Mouse (Mus musculus) brain, embryonic 14.5 days (tissue): ENCODE data around the gene Akip1. TPM values are rescaled to one million over a fixed set of nuclear protein-coding genes. Genes with fewer than 3 reads are reported as not detected.

ENCODE experiments used
- DNase-seq: peaks from one replicate; pipeline ENCODE4 v3.0.0-alpha.2; 2011; ENCODE audit warnings: low read depth
- CTCF ChIP-seq: fragments of 200-500 bp; IDR thresholded peaks from 2 replicates; pipeline ENCODE4 v1.5.1; 2012; ENCODE audit warnings: inconsistent platforms, mild to moderate bottlenecking, moderate library complexity, borderline replicate concordance; ENCODE audit not compliant: insufficient read depth, insufficient read length; ENCODE audit errors: extremely low read depth
- POLR2A ChIP-seq: fragments of 200-500 bp; IDR thresholded peaks from 2 replicates; pipeline ENCODE4 v1.6.1; 2012; ENCODE audit warnings: mild to moderate bottlenecking, inconsistent platforms, borderline replicate concordance; ENCODE audit not compliant: poor library complexity, insufficient read depth, insufficient read length, severe bottlenecking; ENCODE audit errors: extremely low read depth
- polyA plus RNA-seq: library from polyadenylated mRNA; depleted of rRNA; stranded (reverse); fragments of >200 nt; gene quantifications from 2 replicates; pipeline ENCODE4 v1.2.3, GENCODE M21; 2012; rRNA removed

The Akip1 gene
- 11.1 and 12.0 TPM in 2 replicates for polyA plus RNA-seq

DNA sequence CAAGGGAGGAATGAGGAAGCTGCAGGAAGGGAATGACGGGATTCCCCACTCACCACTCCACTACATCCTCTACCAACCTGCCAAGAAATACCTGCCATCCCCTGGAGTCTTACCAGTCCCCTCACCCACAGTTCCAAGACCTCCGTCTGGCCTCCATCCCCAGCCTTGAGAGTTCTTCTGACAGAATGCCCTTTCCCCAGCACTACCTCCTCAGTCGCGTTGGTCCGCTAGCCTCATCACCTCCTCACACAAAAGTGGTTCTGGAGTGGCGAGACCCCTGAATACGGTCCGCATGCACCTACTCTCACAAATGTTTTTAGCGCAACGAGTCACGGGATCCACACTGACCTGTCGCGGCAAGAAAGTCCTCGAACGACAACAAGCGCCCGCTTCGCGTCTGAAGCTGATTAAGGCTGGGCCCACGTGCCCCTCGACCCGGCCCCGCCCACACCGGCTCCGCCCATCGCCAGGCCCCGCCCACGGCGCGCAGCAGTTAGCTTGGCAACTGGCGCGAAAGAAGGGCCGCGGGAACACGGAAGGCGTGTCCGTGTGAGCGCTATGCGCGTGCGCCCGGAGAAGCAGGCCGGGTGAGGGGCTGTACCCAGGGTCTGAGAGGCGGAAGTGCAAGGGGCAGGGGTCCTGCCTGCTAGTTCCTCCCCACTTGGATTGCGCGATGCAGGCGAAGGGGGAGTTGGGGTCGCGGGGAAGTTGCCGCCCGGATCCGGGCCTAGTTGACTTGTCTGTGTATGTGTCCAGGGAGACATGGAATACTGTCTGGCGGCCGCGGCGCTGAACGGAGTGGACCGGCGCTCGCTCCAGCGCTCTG lies at the start of gene Akip1, which contains the start of gene St5:
TSS of gene Akip1 (plus strand) at position 501 of the 826 bp plus-strand sequence.
TSS of gene St5 (minus strand) at position 416 of the 826 bp plus-strand sequence.
- no peak for TF ChIP-seq CTCF
- peak; percentile 57; the same call in 1 of the 2 replicates for TF ChIP-seq POLR2A

DNA sequence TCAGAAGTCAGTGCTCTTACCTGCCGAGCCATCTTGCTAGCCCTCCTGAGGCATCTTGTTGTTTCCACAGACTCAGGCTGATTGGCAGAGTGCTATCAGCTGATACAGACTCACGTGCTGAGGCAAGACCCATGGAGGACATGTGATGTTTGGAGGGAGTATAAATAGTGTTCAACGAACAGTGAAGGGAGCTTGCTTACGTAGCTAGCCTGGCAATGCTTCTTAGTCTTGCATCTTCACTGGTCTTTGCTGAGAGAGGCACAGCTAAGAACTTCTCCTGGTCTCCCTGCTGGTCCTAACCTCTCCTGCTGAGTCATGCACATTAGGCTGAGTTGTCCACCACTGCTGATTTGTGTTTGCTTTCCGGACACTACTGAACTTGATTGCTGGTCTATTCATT lies 48.6 kb upstream of the Akip1 start:
- no peak for TF ChIP-seq CTCF
- TF ChIP-seq POLR2A = no peak
- DNase-seq = no peak

More for the DNA sequence above, at the start of gene Akip1, which contains the start of gene St5:
- DNase-seq = peak; percentile 97

DNA sequence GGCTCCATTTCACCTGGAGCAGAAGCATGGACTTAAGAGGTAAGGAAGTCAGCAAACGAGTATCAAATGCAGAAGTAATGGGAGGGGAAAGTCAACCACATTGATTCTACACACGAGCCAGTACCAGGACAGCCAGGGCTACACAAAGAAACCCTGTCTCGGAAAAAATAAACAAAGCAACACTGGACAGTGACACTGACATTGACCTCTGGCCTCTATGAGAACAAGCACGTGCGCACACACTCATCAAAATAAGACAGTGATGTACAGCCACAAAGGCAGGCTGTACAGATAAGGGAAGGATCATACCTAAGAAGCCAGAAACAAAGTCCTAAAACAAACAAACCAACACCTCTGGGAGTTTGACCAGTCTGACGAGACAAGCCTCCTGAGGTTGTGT lies 45.6 kb upstream of the Akip1 start:
- TF ChIP-seq CTCF (no peak), POLR2A (no peak)
- no peak for DNase-seq

DNA sequence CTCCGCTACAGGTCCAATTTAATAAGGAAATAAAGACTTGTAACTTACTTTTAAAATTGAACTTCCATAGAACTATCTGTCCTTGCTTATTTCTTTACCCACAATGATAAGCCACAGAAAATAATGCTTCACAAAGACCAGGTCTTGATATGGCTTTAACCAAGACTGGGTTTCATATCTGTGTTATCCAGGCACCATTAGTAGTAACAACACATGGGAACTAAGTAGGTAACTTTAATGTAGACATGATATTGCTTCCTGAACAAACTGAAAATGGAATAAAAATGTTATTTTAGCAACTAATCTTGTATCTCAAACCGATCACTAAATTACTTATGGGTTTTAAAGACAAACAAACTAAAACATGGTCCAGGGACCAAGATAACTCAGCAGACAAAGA lies 44.2 kb upstream of the Akip1 start:
- no peak for TF ChIP-seq POLR2A
- no peak for TF ChIP-seq CTCF
- no peak for DNase-seq

DNA sequence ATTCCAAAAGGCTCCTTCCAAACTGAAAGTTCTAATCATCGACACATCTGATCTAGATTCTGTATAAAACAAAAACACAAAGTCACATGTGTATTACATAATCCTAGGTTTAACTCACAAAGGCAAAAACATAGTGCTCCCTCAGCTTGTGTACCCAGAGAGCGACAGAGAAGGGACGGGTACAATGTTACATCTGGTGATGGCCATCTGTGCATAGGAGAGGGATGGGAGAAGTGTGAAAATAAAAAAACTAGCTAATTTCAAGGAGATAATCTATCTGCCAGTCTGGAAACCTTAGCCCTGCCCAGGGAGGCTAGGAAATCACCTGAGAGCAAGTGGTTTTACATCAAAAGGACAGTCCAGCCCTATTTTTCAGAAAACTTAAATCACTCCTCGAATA lies 40.9 kb upstream of the Akip1 start:
- TF ChIP-seq POLR2A (no peak), CTCF (no peak)
- DNase-seq = peak; percentile 38

DNA sequence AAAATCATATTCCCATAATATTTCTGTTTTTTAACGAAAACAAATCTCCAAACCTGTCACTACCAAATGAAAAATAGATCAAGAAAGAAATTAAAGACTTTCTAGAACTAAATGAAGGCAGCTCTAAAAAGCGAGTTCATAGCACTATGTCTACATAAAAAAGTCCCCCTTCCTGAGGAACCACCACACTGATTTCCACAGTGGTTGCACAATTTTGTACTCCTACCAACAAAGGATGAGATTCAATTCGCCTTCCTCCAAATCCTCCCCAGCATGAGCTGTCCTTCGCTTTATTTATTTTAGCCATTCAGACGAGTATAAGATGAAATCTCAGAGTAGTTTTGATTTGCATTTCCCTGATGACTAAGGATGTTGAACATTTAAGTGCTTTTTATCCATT lies 36.8 kb upstream of the Akip1 start:
- no peak for DNase-seq
- TF ChIP-seq CTCF (no peak), POLR2A (no peak)

DNA sequence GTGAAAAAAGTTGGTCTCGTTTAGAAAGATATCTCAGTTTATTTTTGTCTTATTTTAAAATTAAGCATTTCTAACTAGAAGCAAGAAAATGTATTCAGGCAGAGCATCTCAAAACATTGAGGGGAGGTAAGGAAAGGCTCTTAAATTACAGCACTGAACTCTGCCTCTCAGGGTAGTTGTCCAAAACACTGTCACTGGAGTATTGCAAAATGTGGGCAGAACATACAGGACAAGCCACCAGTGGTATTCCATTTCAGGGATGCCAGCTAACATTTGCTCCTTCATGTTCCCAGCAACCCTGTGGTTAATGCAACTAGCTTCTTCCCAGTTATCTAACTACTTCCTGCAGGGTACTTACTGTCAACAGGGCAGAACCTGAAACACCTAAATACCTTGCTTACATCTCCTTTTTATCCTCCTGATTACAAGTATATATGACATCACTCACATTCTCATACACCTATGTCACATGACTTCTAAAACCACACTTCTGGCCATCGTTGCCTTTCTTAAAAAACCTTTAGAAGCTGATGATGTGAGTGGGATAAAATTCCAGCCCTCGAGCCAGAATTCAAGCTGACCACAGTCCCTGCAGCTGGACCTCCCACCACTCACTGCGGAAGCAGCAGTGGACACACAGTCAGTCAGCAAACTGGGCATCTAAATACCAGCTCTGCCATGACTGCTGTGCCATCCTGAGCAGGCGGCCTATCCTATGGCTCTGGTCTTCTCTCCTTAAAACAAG lies 33.9 kb upstream of the Akip1 start:
- no peak for TF ChIP-seq POLR2A
- TF ChIP-seq CTCF = no peak

DNA sequence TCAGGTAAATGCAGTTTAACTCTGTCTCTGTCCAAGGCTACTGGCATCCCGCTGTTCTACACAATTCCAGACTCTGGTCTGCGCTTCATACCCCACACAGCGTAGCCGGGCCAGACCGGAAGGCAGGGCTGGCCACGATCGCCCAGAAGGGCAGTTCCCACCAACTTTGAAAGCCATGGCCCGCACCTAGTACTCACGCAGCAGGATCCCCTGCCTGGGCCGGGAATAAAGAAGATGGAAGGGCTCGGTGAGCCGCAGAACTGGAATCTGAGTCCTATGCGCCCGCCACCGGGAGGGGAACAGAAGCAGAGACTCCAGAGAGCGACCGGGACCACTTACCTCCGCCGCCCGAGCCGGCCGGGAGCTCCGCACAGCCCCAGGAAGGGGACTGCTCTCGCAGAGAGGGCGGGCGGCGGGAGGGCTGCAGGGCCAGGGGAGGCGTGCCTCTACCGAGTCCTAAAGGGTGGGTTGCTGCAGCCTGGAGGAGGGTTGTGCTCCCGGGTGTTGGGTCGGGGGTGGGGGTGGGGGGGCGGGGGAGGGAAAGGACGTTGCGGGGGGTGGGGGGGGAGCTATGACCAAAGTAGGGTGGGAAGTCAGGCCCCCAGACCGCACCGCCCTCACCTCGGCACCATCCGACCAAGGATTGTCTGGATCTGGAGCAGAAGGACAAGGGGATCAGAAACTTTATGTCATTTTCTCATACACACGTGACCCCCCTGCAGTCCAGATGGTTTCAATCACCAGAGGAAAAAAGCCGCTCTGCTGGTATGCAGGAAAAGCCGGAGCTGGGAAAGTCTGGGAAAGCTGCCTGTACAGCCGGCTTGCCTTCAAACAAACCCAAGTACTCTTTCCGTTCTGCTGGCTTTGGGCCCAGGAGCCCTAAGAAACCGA lies 31.7 kb upstream of the Akip1 start:
- TF ChIP-seq CTCF = no peak
- peak; percentile 41; the same call in 1 of the 2 replicates for TF ChIP-seq POLR2A
- peak; percentile 93 for DNase-seq

More for the DNA sequence above, 33.9 kb upstream of the Akip1 start:
- no peak for DNase-seq

DNA sequence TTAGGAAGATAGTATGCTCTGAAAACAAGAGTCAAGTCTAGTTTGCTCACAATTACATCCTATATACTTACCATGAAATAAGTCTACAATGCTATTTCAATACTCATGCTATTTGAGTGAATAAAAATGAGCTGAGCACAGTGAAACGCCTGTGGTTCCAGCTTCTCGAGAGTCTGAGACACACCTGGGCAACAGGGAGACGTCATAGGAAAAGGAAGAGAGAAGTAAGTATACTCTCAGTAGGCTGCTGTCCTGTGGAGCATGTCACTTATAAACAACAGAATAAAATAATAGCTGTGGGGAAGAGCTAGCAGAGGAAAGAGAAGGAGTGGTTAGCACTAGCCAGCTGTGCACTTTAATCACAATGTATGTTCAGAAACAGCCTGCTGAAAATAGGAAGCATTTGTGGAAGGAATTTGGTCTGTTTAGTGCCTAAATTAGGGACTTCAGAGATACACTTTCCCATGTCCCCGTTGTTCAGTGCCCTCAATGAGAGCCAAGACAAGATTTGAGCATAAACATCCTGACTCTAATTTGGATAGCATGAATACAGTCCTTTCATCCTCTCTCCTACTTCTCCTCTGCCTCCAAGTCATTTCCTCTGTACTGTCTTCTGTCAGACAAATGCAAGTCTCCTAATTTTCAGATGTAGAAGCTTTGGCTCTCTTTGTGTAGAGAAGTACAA lies 28.4 kb upstream of the Akip1 start:
- DNase-seq = no peak
- TF ChIP-seq CTCF = no peak
- no peak for TF ChIP-seq POLR2A

DNA sequence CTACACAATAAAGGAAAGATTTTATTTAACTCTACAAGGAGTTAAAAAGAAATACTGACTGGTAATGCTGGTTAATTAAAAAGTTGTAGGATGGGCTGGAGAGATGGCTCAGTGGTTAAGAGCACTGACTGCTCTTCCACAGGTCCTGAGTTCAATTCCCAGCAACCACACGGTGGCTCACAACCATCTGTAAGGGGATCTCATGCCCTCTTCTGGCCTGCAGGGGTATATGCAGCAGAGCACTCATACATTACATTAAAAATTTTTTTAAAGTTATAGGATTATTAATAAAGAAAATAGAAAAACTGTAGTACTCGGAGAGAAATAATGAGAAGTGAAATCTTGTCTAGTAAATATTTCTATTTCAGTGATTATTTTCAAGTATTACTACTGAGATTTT lies 23.2 kb upstream of the Akip1 start:
- TF ChIP-seq POLR2A = no peak
- TF ChIP-seq CTCF = no peak

DNA sequence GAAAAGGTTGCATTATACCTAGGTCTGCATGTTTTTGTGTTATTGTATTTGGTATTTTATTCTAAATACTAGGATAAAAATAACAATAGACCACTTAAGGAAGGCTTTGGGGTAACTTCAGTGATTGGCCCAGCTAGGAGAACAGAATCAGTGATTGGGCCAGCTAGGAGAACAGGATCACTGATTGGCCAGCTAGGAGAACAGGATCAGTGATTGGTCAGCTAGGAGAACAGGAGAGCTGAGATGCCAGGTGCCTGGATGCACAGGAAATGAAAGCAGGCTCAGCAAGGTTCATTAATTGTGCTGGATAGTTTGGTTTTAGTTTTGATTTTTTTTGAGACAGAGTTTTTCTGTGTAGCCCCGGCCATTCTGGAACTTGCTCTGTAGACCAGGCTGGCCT lies 22.6 kb upstream of the Akip1 start:
- DNase-seq = no peak
- TF ChIP-seq POLR2A = no peak
- no peak for TF ChIP-seq CTCF

More for the DNA sequence above, 23.2 kb upstream of the Akip1 start:
- DNase-seq = no peak

DNA sequence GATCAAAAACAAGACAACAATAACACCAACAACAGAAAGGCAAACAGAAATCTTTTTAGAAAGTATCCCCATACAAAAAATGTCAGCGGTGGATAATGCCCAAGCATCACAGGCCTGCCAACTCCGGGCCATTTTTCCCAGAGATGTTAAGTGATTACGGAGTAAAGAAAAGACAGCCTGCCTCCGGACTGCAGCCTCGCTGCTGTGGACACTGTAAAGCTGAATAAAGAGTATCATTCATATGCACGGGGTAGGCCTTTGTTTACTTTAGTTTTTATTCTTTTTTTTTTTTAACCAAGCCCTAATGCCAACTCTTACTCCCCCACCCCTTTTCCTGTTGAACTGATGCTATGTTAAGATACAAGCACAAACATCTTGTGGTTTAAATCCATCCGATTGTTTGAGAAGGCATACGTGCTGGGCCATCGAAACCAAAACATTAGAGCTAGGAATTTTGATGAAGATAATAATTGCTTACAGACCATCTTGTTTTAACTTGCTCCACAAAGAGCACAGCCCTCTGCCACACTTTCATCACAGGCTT lies 16.8 kb upstream of the Akip1 start:
- DNase-seq = peak; percentile 59
- TF ChIP-seq POLR2A (no peak), CTCF (no peak)

DNA sequence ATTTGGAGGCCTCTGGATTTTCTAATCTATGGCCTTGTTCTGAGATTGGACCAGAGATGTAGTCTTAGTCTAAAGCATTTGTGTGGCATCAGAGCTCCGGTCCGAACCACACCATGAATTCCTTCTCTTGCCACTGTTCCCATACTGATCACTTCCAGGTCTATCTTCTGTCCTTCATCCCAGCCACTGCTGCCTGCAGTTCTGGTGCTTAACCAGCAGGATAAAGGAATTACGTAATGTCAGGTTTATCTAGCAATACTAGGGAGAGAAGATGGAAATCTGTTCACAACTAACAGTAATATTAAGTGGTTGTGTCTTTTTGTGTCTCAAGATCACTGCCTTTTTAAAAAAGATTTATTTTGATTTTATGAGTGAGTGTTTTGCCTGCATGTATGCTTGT lies 13.4 kb upstream of the Akip1 start:
- no peak for TF ChIP-seq POLR2A
- peak; percentile 6; the same call in 1 of the 2 replicates for TF ChIP-seq CTCF
- DNase-seq = no peak
